Mouse (Mus musculus) heart, adult 11 months (tissue): ENCODE results near the gene Adk.
A peak's percentile ranks its signal among the peaks of the same experiment; 100 is the strongest.

ENCODE experiments used
- DNase-seq: peaks from one replicate; pipeline ENCODE4 v3.0.0; 2022

Adk gene

DNA sequence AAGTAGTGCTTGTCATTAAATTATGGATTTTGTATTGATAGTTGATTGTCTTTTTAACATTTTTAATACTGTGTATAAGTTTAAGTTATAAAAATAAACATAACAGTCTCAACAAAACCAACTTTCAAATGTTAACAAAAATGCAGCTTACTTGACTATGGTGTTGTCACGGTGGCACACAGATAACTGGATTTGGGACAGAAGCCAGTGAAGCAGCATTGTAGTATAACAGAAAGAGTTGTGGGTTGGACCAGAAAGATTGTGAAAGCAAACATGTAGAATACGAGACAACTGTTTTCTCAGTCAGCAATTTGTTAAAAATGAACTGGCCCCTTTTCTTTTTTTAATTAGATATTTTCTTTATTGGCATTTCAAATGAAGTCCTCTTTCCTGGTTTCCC lies 122.4 kb downstream of the Adk start:
- no peak for DNase-seq

DNA sequence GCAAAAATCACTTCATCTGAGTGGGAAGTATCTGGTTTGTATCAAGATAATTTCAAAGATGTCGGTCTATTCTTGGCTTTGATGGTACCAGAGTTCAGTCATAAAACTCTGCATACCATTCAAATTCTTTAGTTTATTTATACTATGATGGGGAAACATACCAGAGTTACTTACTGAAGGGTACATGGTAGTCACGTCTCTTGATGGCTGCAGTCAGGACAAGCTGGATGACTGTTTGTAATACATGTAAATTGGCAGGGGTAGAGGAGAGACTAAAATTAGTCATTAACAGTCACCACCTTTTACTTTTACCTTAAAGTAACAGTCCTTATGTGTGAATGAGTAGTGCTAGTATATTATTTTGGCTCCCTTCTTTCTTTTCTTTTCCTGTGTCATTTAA lies 125.4 kb downstream of the Adk start:
- no peak for DNase-seq

DNA sequence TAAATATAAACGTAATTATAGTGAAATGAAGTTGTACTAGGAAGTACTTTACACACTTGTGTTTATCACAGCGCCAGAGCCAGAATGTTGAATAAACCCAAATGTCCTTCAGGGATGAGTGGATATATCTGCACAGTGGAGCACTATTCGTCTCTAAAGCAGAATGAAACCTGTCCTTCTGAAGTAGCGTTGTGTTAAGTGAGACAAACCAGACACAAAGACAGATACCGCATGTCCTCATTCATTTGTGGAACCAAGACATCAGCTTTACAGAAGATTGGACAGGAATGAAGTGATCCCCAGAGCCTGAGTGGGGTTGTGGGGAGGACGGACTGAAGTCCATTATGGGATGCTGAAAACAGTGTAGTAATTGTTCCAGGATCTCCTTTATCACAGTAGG lies 126.0 kb downstream of the Adk start:
- peak; percentile 57 for DNase-seq

DNA sequence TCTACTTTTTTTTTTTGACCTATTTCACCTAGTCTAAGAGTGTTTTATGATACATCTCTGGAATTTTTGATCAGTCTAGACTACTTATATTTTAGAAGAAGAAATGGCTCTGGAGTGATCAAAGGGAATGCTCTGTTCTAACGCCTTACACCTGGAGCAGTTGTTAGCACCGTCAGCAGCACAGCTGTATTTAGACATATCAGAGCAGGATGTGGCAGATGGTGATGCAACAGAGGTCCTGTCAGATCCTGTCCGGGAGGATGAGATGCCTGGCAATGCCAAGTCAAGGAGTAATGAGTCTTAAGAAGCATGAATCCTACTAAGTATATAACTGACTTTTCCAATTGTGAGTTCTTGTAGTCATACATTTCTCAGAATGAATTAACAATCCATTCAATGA lies 128.7 kb downstream of the Adk start:
- DNase-seq: no peak

DNA sequence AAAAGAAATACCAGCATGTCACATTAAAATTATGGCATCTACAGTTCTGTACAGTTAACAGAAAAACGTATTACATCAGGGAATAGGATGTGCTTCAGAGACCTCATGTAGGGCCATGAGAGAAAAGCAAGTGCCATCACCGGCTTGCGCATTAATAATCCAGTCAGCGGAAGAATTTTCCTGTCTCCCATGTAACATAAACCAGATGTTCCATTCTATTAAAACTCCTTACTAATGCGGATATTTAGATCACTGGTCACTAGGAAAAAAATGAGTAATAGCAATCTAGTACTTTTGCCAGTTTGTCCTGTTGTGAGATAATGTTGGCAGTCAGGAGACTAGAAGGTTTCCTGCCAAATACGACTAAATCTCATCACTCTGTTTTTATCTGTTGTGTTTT lies 139.6 kb downstream of the Adk start:
- no peak for DNase-seq

GRCm38 (mm10) chr14:21192749-21193148 lies 140.4 kb downstream of the Adk start:
- DNase-seq: no peak

GRCm38 (mm10) chr14:21194336-21194735 lies 142.0 kb downstream of the Adk start:
- no peak for DNase-seq

GRCm38 (mm10) chr14:21200850-21201249 lies 148.5 kb downstream of the Adk start:
- DNase-seq: no peak

GRCm38 (mm10) chr14:21206472-21206871 lies 154.1 kb downstream of the Adk start:
- DNase-seq: no peak

GRCm38 (mm10) chr14:21221574-21222138 lies 169.3 kb downstream of the Adk start:
- DNase-seq: no peak

- no peak for DNase-seq
Measured at GRCm38 (mm10) chr14:21222206-21222605, 169.8 kb downstream of the Adk start.

- DNase-seq: no peak
Measured at GRCm38 (mm10) chr14:21223456-21223855, 171.1 kb downstream of the Adk start.

GRCm38 (mm10) chr14:21223971-21224635 lies 171.7 kb downstream of the Adk start:
- no peak for DNase-seq

DNA sequence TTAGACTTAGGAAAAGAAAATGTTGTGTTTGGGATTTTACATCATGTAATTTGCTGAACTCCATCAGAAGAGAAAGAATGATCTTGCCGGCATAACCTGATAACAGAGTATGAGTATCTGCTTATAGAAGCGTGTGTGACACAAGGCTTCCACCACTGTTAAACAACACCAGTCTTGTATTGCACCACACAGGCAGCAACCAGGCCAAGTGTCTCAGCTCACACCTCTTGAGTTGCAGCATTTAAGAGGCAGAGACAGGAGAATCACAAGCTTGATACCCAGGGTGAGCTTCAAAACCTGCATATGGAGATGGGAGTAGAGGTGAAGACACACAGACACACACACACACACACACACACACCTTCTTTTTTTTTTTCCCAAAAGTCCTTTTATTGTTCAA lies 184.7 kb downstream of the Adk start:
- DNase-seq: no peak

DNA sequence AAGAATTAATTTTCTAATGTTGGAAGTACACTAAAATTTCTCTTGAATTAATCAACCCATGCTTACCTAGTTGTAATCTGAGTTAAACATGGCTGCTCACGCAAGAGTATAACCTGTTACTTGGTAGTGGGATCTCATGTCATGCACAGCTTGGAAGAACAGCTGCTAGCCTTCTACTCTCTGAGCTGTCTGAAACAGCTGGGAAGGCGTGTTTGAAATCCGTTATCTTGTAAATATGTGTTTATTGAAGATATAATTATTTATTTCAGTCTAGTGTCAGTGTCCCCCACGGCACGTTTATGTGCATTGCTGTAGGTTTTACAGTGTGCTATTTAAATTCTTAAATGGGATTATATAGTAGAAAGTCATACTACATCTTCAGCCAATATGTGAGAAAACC lies 188.7 kb downstream of the Adk start:
- no peak for DNase-seq

DNA sequence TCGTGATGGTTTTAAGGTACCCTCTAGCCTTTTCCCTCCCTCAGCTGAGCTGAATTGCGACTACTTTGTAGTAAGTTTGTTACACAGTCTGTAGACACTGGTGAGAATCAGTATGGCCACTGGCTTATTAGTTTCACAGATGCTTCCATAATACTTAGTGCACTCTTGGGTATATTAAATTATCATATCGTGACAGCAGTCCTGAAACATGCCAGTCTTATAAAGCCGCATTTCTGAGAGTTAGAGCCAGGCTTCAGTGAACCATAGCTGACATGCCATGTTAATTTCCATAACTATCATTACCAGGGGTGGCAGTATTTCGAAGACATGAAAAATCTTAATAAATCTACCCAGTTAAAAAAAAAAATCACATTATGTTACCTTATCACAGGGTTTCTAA lies 199.0 kb downstream of the Adk start:
- DNase-seq: no peak

- no peak for DNase-seq
Measured at GRCm38 (mm10) chr14:21252326-21252886, 200.0 kb downstream of the Adk start.

- DNase-seq: no peak
Measured at GRCm38 (mm10) chr14:21253321-21253992, 201.1 kb downstream of the Adk start.

DNA sequence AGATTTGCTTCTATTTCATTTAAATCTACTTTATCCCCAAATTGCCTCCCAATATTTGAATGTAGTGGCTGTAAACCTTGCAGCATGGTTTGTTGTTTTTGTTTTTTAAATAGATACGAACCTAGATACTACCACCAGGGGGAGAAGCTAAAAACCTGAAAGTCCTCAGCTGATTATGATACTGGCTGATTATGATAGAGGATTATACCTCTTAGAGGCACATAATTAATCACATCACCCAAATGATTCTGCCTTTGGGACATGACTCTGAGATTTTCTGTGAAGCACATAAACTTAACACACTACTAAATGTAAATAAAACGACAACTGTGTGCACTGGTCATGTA lies 201.6 kb downstream of the Adk start:
- no peak for DNase-seq

GRCm38 (mm10) chr14:21268229-21268628 lies 215.9 kb downstream of the Adk start:
- DNase-seq: no peak

GRCm38 (mm10) chr14:21271472-21271871 lies 219.1 kb downstream of the Adk start:
- DNase-seq: no peak

DNA sequence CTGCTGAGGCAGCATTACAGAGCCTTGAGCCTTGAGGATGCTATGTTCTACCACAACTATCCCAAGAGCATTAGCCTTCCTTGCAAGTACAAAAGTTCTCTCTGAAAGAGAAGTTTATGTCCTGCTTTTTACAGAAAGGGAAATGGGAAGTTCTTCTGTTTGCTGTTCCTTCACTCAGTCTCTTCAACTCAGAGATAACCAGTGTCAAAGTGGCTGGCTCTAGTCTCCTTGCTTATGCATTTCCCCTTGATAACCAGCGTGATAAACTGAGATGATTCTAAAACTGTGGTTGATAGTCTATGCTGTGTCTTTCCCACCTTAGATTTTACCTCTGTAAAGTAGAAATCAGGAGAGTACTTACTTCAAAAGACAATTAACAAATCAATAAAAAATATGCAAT lies 223.4 kb downstream of the Adk start:
- no peak for DNase-seq

GRCm38 (mm10) chr14:21278290-21278689 lies 225.9 kb downstream of the Adk start:
- no peak for DNase-seq

- no peak for DNase-seq
Measured at GRCm38 (mm10) chr14:21278907-21279535, 226.6 kb downstream of the Adk start.
